Mouse (Mus musculus) liver, embryonic 14.5 days (tissue): ENCODE results near the gene Itgb1. TPM values are rescaled to one million over a fixed set of nuclear protein-coding genes. Genes with fewer than 3 reads are reported as not detected.

Experiments
- ATAC-seq: fragments of 200-750 bp; cut with Nextera tagmentation; 2 replicates; pipeline ENCODE4 v1.8.0; 2017; ENCODE audit warnings: moderate number of reproducible peaks, mild to moderate bottlenecking, moderate library complexity; ENCODE audit not compliant: insufficient read depth
- DNase-seq, 3 experiments: peaks; one replicate each; pipeline ENCODE4 v3.0.0-alpha.2; 2012 to 2013; ENCODE audit warnings: low read depth in 3 of 3, low spot score in 3 of 3
- H3K27ac ChIP-seq: fragments of 300-500 bp; sonication (generic); 2 replicates; pipeline ENCODE4 v1.5.1; 2014; ENCODE audit warnings: moderate library complexity, mild to moderate bottlenecking, control low read depth, inconsistent platforms
- H3K27me3 ChIP-seq: fragments of 300-500 bp; sonication (generic); 2 replicates; pipeline ENCODE4 v1.6.1; 2014; ENCODE audit warnings: mild to moderate bottlenecking, low read length, moderate library complexity; ENCODE audit not compliant: control insufficient read depth, insufficient read depth
- H3K36me3 ChIP-seq: fragments of 300-500 bp; sonication (generic); replicated peaks from 2 replicates; pipeline ENCODE4 v1.6.1; 2014; ENCODE audit warnings: low read depth; ENCODE audit not compliant: control insufficient read depth, insufficient read depth
- H3K4me1 ChIP-seq, 2 experiments: fragments of 200-500 bp in 1 of 2; fragments of 300-500 bp in 1 of 2; sonication (generic) in 1 of 2; replicated peaks; 2 replicates each; pipeline ENCODE4 v1.6.1; 2012 to 2014; ENCODE audit warnings: antibody characterized with exemption in 1 of 2, inconsistent platforms in 1 of 2, low read length in 1 of 2; ENCODE audit not compliant: control insufficient read depth in 2 of 2, insufficient read depth in 2 of 2
- H3K4me2 ChIP-seq: fragments of 300-500 bp; sonication (generic); 2 replicates; pipeline ENCODE4 v1.6.1; 2014; ENCODE audit warnings: low read depth, mild to moderate bottlenecking, control low read depth, moderate library complexity
- H3K4me3 ChIP-seq, 2 experiments: fragments of 200-500 bp in 1 of 2; fragments of 300-500 bp in 1 of 2; sonication (generic) in 1 of 2; 2 replicates each; pipeline ENCODE4 v1.5.1; 2012 to 2014; ENCODE audit warnings: low read depth in 2 of 2, low read length in 2 of 2, mild to moderate bottlenecking in 2 of 2, control low read depth in 1 of 2, inconsistent platforms in 1 of 2, moderate library complexity in 1 of 2; ENCODE audit not compliant: insufficient read depth in 1 of 2
- H3K9ac ChIP-seq: fragments of 300-500 bp; sonication (generic); replicated peaks from 2 replicates; pipeline ENCODE4 v1.6.1; 2014; ENCODE audit warnings: mild to moderate bottlenecking, control low read depth, moderate library complexity
- H3K9me3 ChIP-seq: fragments of 300-500 bp; sonication (generic); 2 replicates; pipeline ENCODE4 v1.6.1; 2016; ENCODE audit warnings: low read length, mixed read lengths; ENCODE audit not compliant: control insufficient read depth
- CTCF ChIP-seq: IDR thresholded peaks from 2 replicates; pipeline ENCODE4 v1.5.1; 2016; ENCODE audit warnings: antibody characterized with exemption, low read depth, control low read depth
- EP300 ChIP-seq: IDR thresholded peaks from 2 replicates; pipeline ENCODE4 v1.6.1; 2016; ENCODE audit warnings: antibody characterized with exemption, low read depth
- WGBS: fragments of 180-500 bp; shearing (Covaris S2); extraction: QIAGEN DNeasy Blood & Tissue Kit; methylation state at CpG from one replicate; pipeline ENCODE4 v1.1.7; 2014; ENCODE audit not compliant: insufficient replicate concordance; 5-methylcytosine and 5-hydroxymethylcytosine counted together
- polyA plus RNA-seq, 2 experiments: library from polyadenylated mRNA; depleted of rRNA in 1 of 2; stranded (reverse) in 1 of 2; unstranded in 1 of 2; fragments of >200 nt; fragmentation: Nextera tagmentation in 1 of 2; extraction: Ambion mirVana in 1 of 2; gene quantifications; 2 replicates each; pipeline versions ENCODE4 v1.2.1 to v1.2.3; 2012 to 2014

The Itgb1 gene
- polyA plus RNA-seq, 2 experiments, result 42.4 to 74.1 TPM

DNA sequence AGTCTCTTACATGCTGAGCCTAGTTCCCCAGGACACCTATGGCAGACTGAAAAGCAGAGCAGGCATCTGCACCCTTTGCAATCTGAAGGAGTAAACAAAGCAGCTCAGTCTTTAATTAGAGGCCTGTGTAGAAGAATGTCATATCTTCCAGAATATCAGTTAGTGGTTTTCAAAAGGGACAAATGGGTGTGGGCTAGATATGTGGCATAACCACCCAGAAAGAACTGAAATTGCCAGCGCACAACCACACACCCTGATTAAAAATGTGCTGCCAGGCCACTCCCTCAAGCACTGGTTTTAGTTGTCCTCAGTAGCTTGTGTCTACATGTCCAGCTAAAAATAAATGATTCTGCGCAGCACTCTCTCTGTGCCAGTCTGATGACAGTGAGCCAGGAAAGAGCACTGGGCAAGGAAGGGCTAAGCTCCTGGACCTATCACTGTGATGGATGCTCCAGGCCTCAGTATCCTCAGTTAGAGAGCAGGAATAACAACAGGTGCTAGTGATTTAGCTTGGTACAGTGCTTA is 35.1 kb upstream of the Itgb1 start:
- TF ChIP-seq CTCF, result no peak
- no peak for TF ChIP-seq EP300
- H3K9me3 ChIP-seq, result no peaks in the 10 kb centered on the region
- H3K27ac ChIP-seq, result no peak overlapping the region
- H3K4me2 ChIP-seq, result no peak overlapping the region
- H3K9ac ChIP-seq, result no peak overlapping the region
- ATAC-seq (no peak), DNase-seq (no peak)
- WGBS, result 37% methylated on average over 2 of the region's 2 CpGs
- no peak overlapping the region for H3K4me3 ChIP-seq
- no peaks in the 10 kb centered on the region for H3K27me3 ChIP-seq
- no peaks in the 10 kb centered on the region for H3K36me3 ChIP-seq
- peaks cover 2 to 18% of the 10 kb centered on the region in 2 experiments; a peak in 3 of 4 replicates for H3K4me1 ChIP-seq

DNA sequence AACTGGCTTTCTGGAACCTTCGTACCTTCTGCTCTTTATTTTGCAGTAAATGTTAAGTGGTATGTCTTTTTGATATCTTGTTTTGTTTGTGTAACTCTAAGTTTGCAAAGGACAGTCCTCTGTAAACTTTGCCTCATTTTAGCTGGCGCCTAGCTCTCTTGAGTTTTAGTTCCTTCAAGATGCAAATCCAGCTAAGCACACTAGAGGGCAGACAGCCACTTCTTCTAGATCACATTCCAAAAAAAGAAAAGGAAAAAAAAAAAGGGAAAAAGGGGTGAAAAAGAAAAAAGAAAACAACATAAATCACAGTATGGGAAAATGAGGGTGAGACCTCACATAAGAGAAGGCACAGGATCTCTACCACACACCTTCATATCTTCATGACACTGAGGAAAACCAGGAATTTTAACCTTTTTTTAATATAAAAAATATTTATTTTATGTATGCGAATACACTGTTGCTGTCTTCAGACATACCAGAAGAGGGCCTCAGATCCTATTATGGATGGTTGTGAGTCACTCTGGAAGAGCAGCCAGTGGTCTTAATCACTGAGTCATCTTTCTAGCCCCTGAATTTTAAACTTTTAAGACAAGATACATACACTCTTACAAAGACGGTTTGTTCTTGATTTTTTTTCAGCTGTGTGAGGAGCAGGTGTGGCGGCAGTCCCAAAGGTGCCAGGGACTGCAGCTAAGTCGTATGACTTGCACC is 32.9 kb upstream of the Itgb1 start:
- Histone ChIP-seq H3K9ac (no peak overlapping the region), H3K4me2 (no peak overlapping the region), H3K27ac (no peak overlapping the region), H3K36me3 (no peaks in the 10 kb centered on the region), H3K4me3 (no peak overlapping the region), H3K9me3 (no peaks in the 10 kb centered on the region), H3K27me3 (no peaks in the 10 kb centered on the region), H3K4me1 (peaks cover 2 to 18% of the 10 kb centered on the region in 2 experiments; a peak in 3 of 4 replicates)
- ATAC-seq (no peak), DNase-seq (peak; percentile 22 to 35 (median 24))
- 36% methylated on average over 6 of the region's 6 CpGs for WGBS
- TF ChIP-seq EP300, result no peak
- TF ChIP-seq CTCF, result peak; percentile 60

DNA sequence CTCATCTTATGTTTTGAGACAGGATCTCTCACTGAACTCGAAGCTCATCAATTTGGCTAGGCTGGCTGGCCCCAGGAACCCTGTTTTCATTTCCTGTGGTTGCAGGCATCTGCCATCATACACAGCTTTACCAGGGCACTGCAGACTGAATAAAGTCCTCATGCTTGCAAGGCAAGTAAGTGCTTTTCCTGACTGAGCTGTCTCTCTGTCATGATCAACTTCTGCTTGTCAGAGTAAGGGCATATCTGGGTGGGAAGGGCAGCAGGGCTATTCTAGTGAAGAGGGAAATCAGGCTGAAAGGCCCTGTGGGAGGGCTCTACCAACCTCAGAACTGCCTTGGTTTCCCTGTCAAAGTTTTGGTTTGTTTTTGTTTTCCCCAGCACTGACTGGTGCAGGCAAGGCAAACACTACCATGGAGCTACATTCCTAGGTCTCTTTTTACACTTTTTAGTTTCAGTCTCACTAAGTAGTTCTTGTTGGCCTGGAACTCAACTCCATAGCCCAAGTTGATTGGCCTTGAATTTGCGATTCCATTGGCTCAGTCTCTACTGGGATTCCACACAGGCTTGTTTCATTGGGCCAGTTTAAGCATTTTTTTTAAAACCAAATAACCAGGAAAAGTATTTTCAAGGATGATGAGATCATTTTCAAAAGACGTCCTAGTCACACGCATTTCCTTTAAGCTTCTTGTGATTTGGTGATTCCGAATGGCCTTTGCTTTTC is 31.7 kb upstream of the Itgb1 start:
- no peak for TF ChIP-seq EP300
- TF ChIP-seq CTCF, result no peak
- peaks cover 2 to 18% of the 10 kb centered on the region in 2 experiments; a peak in 3 of 4 replicates for H3K4me1 ChIP-seq
- no peaks in the 10 kb centered on the region for H3K36me3 ChIP-seq
- H3K4me2 ChIP-seq, result peak overlapping the region; percentile 67
- ATAC-seq (no peak), DNase-seq (no peak)
- H3K27ac ChIP-seq, result peak overlapping the region; percentile 18; the same call in 1 of the 2 replicates
- 27% methylated on average over 5 of the region's 5 CpGs for WGBS
- no peak overlapping the region for H3K9ac ChIP-seq
- no peaks in the 10 kb centered on the region for H3K27me3 ChIP-seq
- H3K4me3 ChIP-seq, result no peak overlapping the region
- no peaks in the 10 kb centered on the region for H3K9me3 ChIP-seq

DNA sequence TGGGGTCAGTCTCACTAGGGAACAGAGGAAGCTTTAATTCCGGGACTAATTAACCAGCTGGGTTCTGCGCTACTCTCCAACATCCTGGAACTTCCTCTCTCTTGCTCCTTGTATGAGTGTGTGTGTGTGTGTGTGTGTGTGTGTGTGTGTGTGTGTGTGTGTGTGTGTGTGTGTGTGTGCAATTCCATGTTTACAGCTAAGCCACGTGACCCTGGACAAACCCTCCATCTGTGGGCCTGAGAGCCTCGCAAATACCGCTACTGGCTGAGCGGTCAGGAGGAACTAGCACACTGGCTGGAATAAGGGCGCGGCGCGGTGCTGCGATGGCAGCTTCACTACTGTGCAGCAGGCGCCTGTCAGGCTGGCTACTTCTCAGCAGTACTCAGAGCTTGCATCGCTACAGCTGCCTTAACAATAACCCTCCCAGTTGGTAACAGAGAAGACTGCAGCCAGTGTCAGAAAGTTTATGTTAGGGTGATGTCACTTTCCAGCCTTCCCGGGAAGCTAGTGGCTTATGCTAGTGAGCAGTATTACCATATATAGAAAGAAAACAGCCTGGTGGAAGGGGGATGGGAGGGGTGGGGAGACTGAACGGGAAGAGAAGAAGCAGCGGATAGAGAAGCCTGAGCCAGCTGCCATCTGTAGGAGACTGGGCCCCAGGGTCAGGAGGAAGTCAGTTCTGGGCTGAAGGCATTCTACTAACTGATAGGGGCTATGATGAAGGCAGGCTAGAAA is 30.9 kb upstream of the Itgb1 start:
- ATAC-seq (peak; percentile 83), DNase-seq (peak; percentile 22 to 46 (median 31))
- Histone ChIP-seq H3K27ac (peak overlapping the region; percentile 52), H3K36me3 (no peaks in the 10 kb centered on the region), H3K9me3 (no peaks in the 10 kb centered on the region), H3K9ac (peak overlapping the region; percentile 45), H3K4me2 (peak overlapping the region; percentile 67), H3K27me3 (no peaks in the 10 kb centered on the region), H3K4me1 (peaks cover 2 to 18% of the 10 kb centered on the region in 2 experiments; a peak in 3 of 4 replicates), H3K4me3 (peak overlapping the region; percentile 40)
- TF ChIP-seq EP300, result no peak
- TF ChIP-seq CTCF, result no peak
- WGBS, result 5% methylated on average over 16 of the region's 16 CpGs
